Mouse (Mus musculus): ENCODE data around the gene Cped1. TPM values are rescaled to one million over a fixed set of nuclear protein-coding genes. Genes with fewer than 3 reads are reported as not detected.

Cped1 gene
- polyA plus RNA-seq, 1 experiment from 2014 or later = 26.6 TPM

DNA sequence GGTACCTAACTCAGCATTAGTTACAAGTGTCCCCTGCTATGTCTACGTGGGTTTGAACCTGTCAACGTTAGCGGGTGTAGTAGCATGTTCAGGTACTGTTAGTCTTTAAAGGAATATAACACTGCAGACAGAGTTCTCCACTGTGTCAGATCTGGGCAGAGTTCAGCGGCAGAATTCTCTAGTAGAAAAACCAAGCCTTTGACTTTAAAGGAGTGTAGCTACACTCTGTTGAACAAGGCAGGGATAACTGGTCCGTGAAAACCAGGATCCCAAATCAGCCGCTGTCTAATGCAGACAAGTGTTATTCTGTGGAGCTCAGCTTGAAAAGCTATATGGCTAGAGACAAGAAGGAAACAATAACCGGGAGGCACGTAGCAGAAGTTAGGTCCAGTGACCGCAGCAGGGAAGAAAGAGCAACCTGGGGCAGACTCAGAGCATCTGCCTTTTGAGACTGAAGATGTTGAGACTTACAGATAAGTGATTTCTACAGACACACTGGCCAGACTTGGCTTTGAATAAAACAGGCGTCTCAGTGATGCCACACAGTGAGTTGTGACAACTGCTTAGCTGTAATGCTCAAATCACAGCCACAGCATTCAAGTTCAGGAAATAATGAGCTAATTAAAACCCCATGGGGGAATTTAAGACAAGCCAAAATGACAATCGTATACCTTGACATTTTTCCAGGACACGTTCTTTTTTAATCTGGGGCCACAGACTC lies 219.5 kb downstream of the Cped1 start:
- no peaks in the 10 kb centered on the region for H3K9me3 ChIP-seq (replicated peaks; ENCODE audit: control insufficient read depth, low read length)
- H3K27me3 ChIP-seq (ENCODE audit: control insufficient read depth, insufficient read depth, low read length) = no peaks in the 10 kb centered on the region
- no peak for ATAC-seq (ENCODE audit: insufficient read depth, low FRiP score)
- 85% methylated on average over 12 of the region's 12 CpGs for WGBS
- no peak overlapping the region for H3K4me3 ChIP-seq (replicated peaks; ENCODE audit: low read length)
- H3K36me3 ChIP-seq (ENCODE audit: control insufficient read depth, insufficient read depth, low read length) = no peaks in the 10 kb centered on the region
- H3K4me1 ChIP-seq (ENCODE audit: control insufficient read depth, insufficient read depth, low read length) = 0 out of 2 replicates have a peak, but pooled peaks cover 5% of the 10 kb centered on the region
- no peak overlapping the region for H3K27ac ChIP-seq (ENCODE audit: low read length)
- 0 out of 2 replicates have a peak overlapping the region, but pooled peaks have one; percentile 24 for H3K4me2 ChIP-seq (ENCODE audit: low read depth, low read length)
- no peak overlapping the region for H3K9ac ChIP-seq (ENCODE audit: low read length)

DNA sequence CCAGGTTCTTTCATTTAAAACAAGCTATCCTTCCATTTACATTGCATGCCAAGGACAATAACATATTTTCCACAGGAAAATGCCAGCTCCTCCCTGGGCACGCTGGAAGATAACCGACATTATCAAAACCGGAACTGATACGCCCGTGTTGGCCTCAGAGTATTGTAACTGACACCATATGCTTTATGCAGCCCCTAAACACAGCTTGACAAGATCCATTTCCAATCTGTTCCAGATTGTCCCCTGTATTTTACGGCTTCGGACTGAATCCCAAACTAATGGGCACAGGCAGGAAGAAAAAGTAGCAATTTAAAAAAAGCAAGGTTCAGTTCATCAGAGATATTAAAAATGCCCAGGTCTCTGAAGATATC lies 220.0 kb downstream of the Cped1 start:
- H3K27me3 ChIP-seq (ENCODE audit: control insufficient read depth, insufficient read depth, low read length) = no peaks in the 10 kb centered on the region
- 62% methylated on average over 7 of the region's 7 CpGs for WGBS
- peak overlapping the region; percentile 26 for H3K27ac ChIP-seq (ENCODE audit: low read length)
- H3K9ac ChIP-seq (ENCODE audit: low read length) = no peak overlapping the region
- H3K4me1 ChIP-seq (ENCODE audit: control insufficient read depth, insufficient read depth, low read length) = 0 out of 2 replicates have a peak, but pooled peaks cover 5% of the 10 kb centered on the region
- H3K4me3 ChIP-seq (replicated peaks; ENCODE audit: low read length) = no peak overlapping the region
- no peaks in the 10 kb centered on the region for H3K9me3 ChIP-seq (replicated peaks; ENCODE audit: control insufficient read depth, low read length)
- H3K36me3 ChIP-seq (ENCODE audit: control insufficient read depth, insufficient read depth, low read length) = no peaks in the 10 kb centered on the region
- H3K4me2 ChIP-seq (ENCODE audit: low read depth, low read length) = peak overlapping the region; percentile 24; the same call in 1 of the 2 replicates
- no peak for ATAC-seq (ENCODE audit: insufficient read depth, low FRiP score)

- no peak for ATAC-seq (ENCODE audit: insufficient read depth, low FRiP score)
- WGBS = 42% methylated on average over 14 of the region's 14 CpGs
Observed at GRCm38 (mm10) chr6:22206179-22206578, 220.5 kb downstream of the Cped1 start.

GRCm38 (mm10) chr6:22206630-22207293 lies 221.0 kb downstream of the Cped1 start:
- Histone ChIP-seq H3K36me3 (ENCODE audit: control insufficient read depth, insufficient read depth, low read length) (no peaks in the 10 kb centered on the region), H3K9ac (ENCODE audit: low read length) (no peak overlapping the region), H3K4me2 (ENCODE audit: low read depth, low read length) (no peak overlapping the region), H3K27me3 (ENCODE audit: control insufficient read depth, insufficient read depth, low read length) (no peaks in the 10 kb centered on the region), H3K27ac (ENCODE audit: low read length) (peak overlapping the region; percentile 26), H3K4me1 (ENCODE audit: control insufficient read depth, insufficient read depth, low read length) (0 out of 2 replicates have a peak, but pooled peaks cover 5% of the 10 kb centered on the region), H3K9me3 (replicated peaks; ENCODE audit: control insufficient read depth, low read length) (no peaks in the 10 kb centered on the region), H3K4me3 (replicated peaks; ENCODE audit: low read length) (no peak overlapping the region)
- ATAC-seq (ENCODE audit: insufficient read depth, low FRiP score) = peak; percentile 53
- 55% methylated on average over 6 of the region's 6 CpGs for WGBS

More at GRCm38 (mm10) chr6:22206179-22206578, 220.5 kb downstream of the Cped1 start:
- H3K4me1 ChIP-seq (ENCODE audit: control insufficient read depth, insufficient read depth, low read length) = 0 out of 2 replicates have a peak, but pooled peaks cover 5% of the 10 kb centered on the region
- H3K27me3 ChIP-seq (ENCODE audit: control insufficient read depth, insufficient read depth, low read length) = no peaks in the 10 kb centered on the region
- no peak overlapping the region for H3K4me3 ChIP-seq (replicated peaks; ENCODE audit: low read length)
- H3K9me3 ChIP-seq (replicated peaks; ENCODE audit: control insufficient read depth, low read length) = no peaks in the 10 kb centered on the region
- H3K27ac ChIP-seq (ENCODE audit: low read length) = peak overlapping the region; percentile 26
- H3K4me2 ChIP-seq (ENCODE audit: low read depth, low read length) = peak overlapping the region; percentile 24; the same call in 1 of the 2 replicates
- H3K9ac ChIP-seq (ENCODE audit: low read length) = no peak overlapping the region
- no peaks in the 10 kb centered on the region for H3K36me3 ChIP-seq (ENCODE audit: control insufficient read depth, insufficient read depth, low read length)

GRCm38 (mm10) chr6:22212158-22212557 lies 226.4 kb downstream of the Cped1 start:
- no peaks in the 10 kb centered on the region for H3K27me3 ChIP-seq (ENCODE audit: control insufficient read depth, insufficient read depth, low read length)
- H3K4me3 ChIP-seq (replicated peaks; ENCODE audit: low read length) = no peak overlapping the region
- H3K36me3 ChIP-seq (ENCODE audit: control insufficient read depth, insufficient read depth, low read length) = no peaks in the 10 kb centered on the region
- H3K4me1 ChIP-seq (ENCODE audit: control insufficient read depth, insufficient read depth, low read length) = no peaks in the 10 kb centered on the region
- no peak overlapping the region for H3K4me2 ChIP-seq (ENCODE audit: low read depth, low read length)
- 80% methylated on average over 6 of the region's 6 CpGs for WGBS
- no peaks in the 10 kb centered on the region for H3K9me3 ChIP-seq (replicated peaks; ENCODE audit: control insufficient read depth, low read length)
- no peak for ATAC-seq (ENCODE audit: insufficient read depth, low FRiP score)
- H3K27ac ChIP-seq (ENCODE audit: low read length) = no peak overlapping the region
- no peak overlapping the region for H3K9ac ChIP-seq (ENCODE audit: low read length)

DNA sequence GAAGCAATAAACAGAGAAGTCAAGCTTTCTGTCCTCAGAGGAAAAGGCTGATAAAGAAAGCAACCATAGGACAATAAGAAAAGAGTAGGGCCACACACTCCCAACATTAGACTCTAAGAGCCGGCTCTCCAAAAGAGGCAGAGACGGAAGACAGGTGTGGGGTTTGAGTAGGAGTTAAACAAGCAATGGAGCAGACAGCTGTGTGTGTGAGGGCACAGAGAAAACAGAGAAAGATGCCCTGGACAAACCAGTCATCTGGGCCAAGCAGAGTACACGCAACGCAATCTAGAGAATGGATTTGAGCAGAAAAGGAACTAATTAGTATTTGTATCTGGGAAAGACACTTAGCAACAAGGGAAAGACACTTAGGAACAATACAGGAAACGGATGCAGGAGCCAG lies 227.5 kb downstream of the Cped1 start:
- Histone ChIP-seq H3K36me3 (ENCODE audit: control insufficient read depth, insufficient read depth, low read length) (no peaks in the 10 kb centered on the region), H3K4me1 (ENCODE audit: control insufficient read depth, insufficient read depth, low read length) (no peaks in the 10 kb centered on the region), H3K27ac (ENCODE audit: low read length) (no peak overlapping the region), H3K9me3 (replicated peaks; ENCODE audit: control insufficient read depth, low read length) (no peaks in the 10 kb centered on the region), H3K9ac (ENCODE audit: low read length) (no peak overlapping the region), H3K27me3 (ENCODE audit: control insufficient read depth, insufficient read depth, low read length) (no peaks in the 10 kb centered on the region), H3K4me3 (replicated peaks; ENCODE audit: low read length) (no peak overlapping the region), H3K4me2 (ENCODE audit: low read depth, low read length) (no peak overlapping the region)
- no peak for ATAC-seq (ENCODE audit: insufficient read depth, low FRiP score)
- 82% methylated on average over 5 of the region's 5 CpGs for WGBS

- Histone ChIP-seq H3K27me3 (ENCODE audit: control insufficient read depth, insufficient read depth, low read length) (no peaks in the 10 kb centered on the region), H3K27ac (ENCODE audit: low read length) (no peak overlapping the region), H3K4me1 (ENCODE audit: control insufficient read depth, insufficient read depth, low read length) (no peaks in the 10 kb centered on the region), H3K36me3 (ENCODE audit: control insufficient read depth, insufficient read depth, low read length) (no peaks in the 10 kb centered on the region), H3K9me3 (replicated peaks; ENCODE audit: control insufficient read depth, low read length) (no peaks in the 10 kb centered on the region), H3K9ac (ENCODE audit: low read length) (no peak overlapping the region), H3K4me3 (replicated peaks; ENCODE audit: low read length) (no peak overlapping the region), H3K4me2 (ENCODE audit: low read depth, low read length) (no peak overlapping the region)
- ATAC-seq (ENCODE audit: insufficient read depth, low FRiP score) = no peak
- 71% methylated on average over 3 of the region's 3 CpGs for WGBS
Observed at GRCm38 (mm10) chr6:22213813-22214212, 228.1 kb downstream of the Cped1 start.

GRCm38 (mm10) chr6:22214665-22215064 lies 228.9 kb downstream of the Cped1 start:
- Histone ChIP-seq H3K9me3 (replicated peaks; ENCODE audit: control insufficient read depth, low read length) (no peaks in the 10 kb centered on the region), H3K36me3 (ENCODE audit: control insufficient read depth, insufficient read depth, low read length) (no peaks in the 10 kb centered on the region), H3K4me3 (replicated peaks; ENCODE audit: low read length) (no peak overlapping the region), H3K9ac (ENCODE audit: low read length) (no peak overlapping the region), H3K4me2 (ENCODE audit: low read depth, low read length) (no peak overlapping the region), H3K27me3 (ENCODE audit: control insufficient read depth, insufficient read depth, low read length) (no peaks in the 10 kb centered on the region), H3K27ac (ENCODE audit: low read length) (no peak overlapping the region), H3K4me1 (ENCODE audit: control insufficient read depth, insufficient read depth, low read length) (no peaks in the 10 kb centered on the region)
- WGBS = 75% methylated on average over 6 of the region's 6 CpGs
- ATAC-seq (ENCODE audit: insufficient read depth, low FRiP score) = no peak

GRCm38 (mm10) chr6:22216276-22216973 lies 230.7 kb downstream of the Cped1 start:
- ATAC-seq (ENCODE audit: insufficient read depth, low FRiP score) = no peak
- 89% methylated on average over 14 of the region's 14 CpGs for WGBS
- H3K4me3 ChIP-seq (replicated peaks; ENCODE audit: low read length) = no peak overlapping the region

More at GRCm38 (mm10) chr6:22216276-22216973, 230.7 kb downstream of the Cped1 start:
- Histone ChIP-seq H3K27ac (ENCODE audit: low read length) (no peak overlapping the region), H3K4me1 (ENCODE audit: control insufficient read depth, insufficient read depth, low read length) (no peaks in the 10 kb centered on the region), H3K27me3 (ENCODE audit: control insufficient read depth, insufficient read depth, low read length) (no peaks in the 10 kb centered on the region), H3K9ac (ENCODE audit: low read length) (no peak overlapping the region), H3K36me3 (ENCODE audit: control insufficient read depth, insufficient read depth, low read length) (no peaks in the 10 kb centered on the region), H3K4me2 (ENCODE audit: low read depth, low read length) (no peak overlapping the region), H3K9me3 (replicated peaks; ENCODE audit: control insufficient read depth, low read length) (no peaks in the 10 kb centered on the region)

All from stomach, embryonic 16.5 days (tissue).